In the genomic region with DNA sequence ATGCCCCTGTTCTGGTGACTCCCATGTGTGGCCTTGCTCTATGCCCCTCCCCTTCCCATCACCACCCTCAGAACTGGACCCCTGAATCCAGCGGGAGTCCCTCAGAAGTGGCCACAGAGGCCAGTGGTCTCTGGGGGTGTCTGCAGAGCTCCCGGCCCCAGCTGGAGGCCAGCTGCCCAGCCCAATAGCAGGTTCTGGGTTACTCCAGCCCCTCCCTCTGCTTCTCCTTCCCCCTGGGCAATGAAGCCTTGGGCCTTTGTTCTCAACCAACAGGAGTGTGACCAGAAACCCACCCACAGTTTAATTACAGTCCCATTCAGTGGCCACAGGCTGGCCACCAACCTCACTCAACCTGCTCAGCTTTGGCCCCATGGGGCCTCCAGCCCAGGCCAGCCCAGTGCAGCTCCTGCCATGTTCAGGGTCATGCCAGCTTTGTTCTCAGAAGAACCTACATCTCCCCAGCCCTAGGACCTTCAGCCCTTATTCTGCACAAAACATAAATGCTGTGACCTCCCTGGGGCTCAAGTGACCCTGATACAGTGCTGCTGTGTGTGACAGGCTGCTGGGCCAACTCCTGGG, we compare ENCODE assay signal across 17 mouse cellular contexts. TPM values are rescaled to one million over a fixed set of nuclear protein-coding genes. Genes with fewer than 3 reads are reported as not detected.
DNase-seq lines count a peak whose midpoint lies in the region; ATAC-seq and TF ChIP-seq lines count a peak whose summit lies in the region.
"Had no signal": no experiment of that assay in that cellular context is flagged by ENCODE, and none has a peak within 500 bp of the region (broad histone marks: within the 10 kb centered on the region; RNA-seq: fewer than 3 reads in every experiment).

No protein-coding gene starts in this region.

- H3K27me3 ChIP-seq in heart, embryonic 11.5 days (ENCODE audit: control insufficient read depth, insufficient read depth, low read length), result peaks cover 4% of the 10 kb centered on the region; the same call in 1 of the 2 replicates
- H3K27me3 ChIP-seq in kidney, adult 2 months (replicated peaks; ENCODE audit: control insufficient read depth, insufficient read depth, low read length), result no peaks in the 10 kb centered on the region
- H3K27me3 ChIP-seq in midbrain, embryonic 13.5 days, result peaks cover 69% of the 10 kb centered on the region
- H3K27me3 ChIP-seq in midbrain, embryonic 14.5 days (ENCODE audit: control insufficient read depth, insufficient read depth, low read length), result peaks cover 7% of the 10 kb centered on the region; the same call in 1 of the 2 replicates
- H3K27me3 ChIP-seq in liver, postnatal 0 days (ENCODE audit: insufficient read depth, low read length), result no peaks in the 10 kb centered on the region

- DNase-seq in heart, adult 8-10 months (ENCODE audit: low spot score), result no peak
- no peak for DNase-seq in kidney, adult 2 months
- no peak for DNase-seq in kidney, adult 11 months
- no peak for DNase-seq in midbrain, embryonic 14.5 days
- DNase-seq in liver, postnatal 0 days, result peak; percentile 13
- DNase-seq in urinary bladder, adult 2 months (ENCODE audit: low spot score), result no peak
- DNase-seq: adrenal gland, postnatal 25 days; cerebellum, postnatal 25 days; kidney, postnatal 36 days; lung, adult 18-20 months; thymus, postnatal 14 days had no signal

- no peaks in the 10 kb centered on the region for H3K9me3 ChIP-seq in heart, embryonic 11.5 days (replicated peaks; ENCODE audit: control insufficient read depth, low read length)
- H3K9me3 ChIP-seq in midbrain, embryonic 13.5 days, result 0 out of 2 replicates have a peak, but pooled peaks cover 3% of the 10 kb centered on the region
- no peaks in the 10 kb centered on the region for H3K9me3 ChIP-seq in midbrain, embryonic 14.5 days (ENCODE audit: control insufficient read depth, low read length)
- peaks cover 4% of the 10 kb centered on the region; the same call in 1 of the 2 replicates for H3K9me3 ChIP-seq in liver, postnatal 0 days (ENCODE audit: low read length)
- H3K9me3 ChIP-seq: embryonic facial prominence, embryonic 13.5 days; G1E; hindbrain, embryonic 15.5 days had no signal

- no peak overlapping the region for H3K4me3 ChIP-seq in heart, embryonic 11.5 days (ENCODE audit: low read depth, low read length)
- no peak overlapping the region for H3K4me3 ChIP-seq in kidney, adult 2 months (ENCODE audit: insufficient read depth, low read depth, low read length)
- no peak overlapping the region for H3K4me3 ChIP-seq in midbrain, embryonic 13.5 days (replicated peaks)
- no peak overlapping the region for H3K4me3 ChIP-seq in midbrain, embryonic 14.5 days (replicated peaks; ENCODE audit: low read depth, low read length)
- no peak overlapping the region for H3K4me3 ChIP-seq in liver, postnatal 0 days (ENCODE audit: low read depth, low read length)
- H3K4me3 ChIP-seq: embryonic facial prominence, embryonic 13.5 days; hindbrain, embryonic 15.5 days; myocyte had no signal

- no peak for TF ChIP-seq POLR2A in kidney, adult 2 months (IDR thresholded peaks at IDR 0.05; ENCODE audit: low read depth, low read length)

- ATAC-seq in heart, embryonic 11.5 days (replicated peaks; ENCODE audit: insufficient number of reproducible peaks, low FRiP score, low TSS enrichment), result peak; percentile 20; the same call in 1 of the 2 replicates
- 0 out of 2 replicates have a peak, but pooled peaks have one; percentile 12 for ATAC-seq in midbrain, embryonic 13.5 days
- ATAC-seq in midbrain, embryonic 14.5 days (ENCODE audit: low FRiP score, low TSS enrichment), result no peak
- no peak for ATAC-seq in liver, postnatal 0 days

- no peaks in the 10 kb centered on the region for H3K36me3 ChIP-seq in heart, embryonic 11.5 days (ENCODE audit: control insufficient read depth, insufficient read depth, low read length)
- no peaks in the 10 kb centered on the region for H3K36me3 ChIP-seq in kidney, adult 2 months (ENCODE audit: control insufficient read depth, insufficient read depth, low read length)
- no peaks in the 10 kb centered on the region for H3K36me3 ChIP-seq in midbrain, embryonic 13.5 days
- no peaks in the 10 kb centered on the region for H3K36me3 ChIP-seq in midbrain, embryonic 14.5 days (ENCODE audit: control insufficient read depth, insufficient read depth, low read length)
- no peaks in the 10 kb centered on the region for H3K36me3 ChIP-seq in liver, postnatal 0 days (replicated peaks; ENCODE audit: insufficient read depth, low read length)
- H3K36me3 ChIP-seq: embryonic facial prominence, embryonic 13.5 days; G1E; hindbrain, embryonic 15.5 days had no signal

- no peak for TF ChIP-seq CTCF in kidney, adult 2 months (conservative IDR thresholded peaks at IDR 0.05; ENCODE audit: insufficient read depth, insufficient read length, low read depth, low read length)
- TF ChIP-seq CTCF in liver, postnatal 0 days (IDR thresholded peaks at IDR 0.05; ENCODE audit: low read depth), result no peak

- no peak overlapping the region for H3K27ac ChIP-seq in heart, embryonic 11.5 days (ENCODE audit: low read depth, low read length)
- peak overlapping the region; percentile 42; the same call in 1 of the 2 replicates for H3K27ac ChIP-seq in kidney, adult 2 months (ENCODE audit: insufficient read depth, low read depth, low read length)
- H3K27ac ChIP-seq in midbrain, embryonic 13.5 days, result no peak overlapping the region
- H3K27ac ChIP-seq in midbrain, embryonic 14.5 days (replicated peaks; ENCODE audit: low read depth, low read length), result no peak overlapping the region
- H3K27ac ChIP-seq in liver, postnatal 0 days (ENCODE audit: low read depth), result no peak overlapping the region
- H3K27ac ChIP-seq: embryonic facial prominence, embryonic 13.5 days; hindbrain, embryonic 15.5 days had no signal

- H3K4me1 ChIP-seq in heart, embryonic 11.5 days (ENCODE audit: control insufficient read depth, insufficient read depth, low read length), result peaks cover 6% of the 10 kb centered on the region; the same call in 1 of the 2 replicates
- no peaks in the 10 kb centered on the region; the same call in 1 of the 2 replicates for H3K4me1 ChIP-seq in kidney, adult 2 months (ENCODE audit: control insufficient read depth, insufficient read depth, low read length)
- peaks cover 18% of the 10 kb centered on the region for H3K4me1 ChIP-seq in midbrain, embryonic 13.5 days (replicated peaks)
- 0 out of 2 replicates have a peak, but pooled peaks cover 7% of the 10 kb centered on the region for H3K4me1 ChIP-seq in midbrain, embryonic 14.5 days (ENCODE audit: control insufficient read depth, insufficient read depth, low read length)
- peaks cover 3% of the 10 kb centered on the region; the same call in 1 of the 2 replicates for H3K4me1 ChIP-seq in liver, postnatal 0 days (ENCODE audit: insufficient read depth)
- H3K4me1 ChIP-seq: embryonic facial prominence, embryonic 13.5 days had no signal

- no peak for TF ChIP-seq EP300 in liver, postnatal 0 days (IDR thresholded peaks at IDR 0.05; ENCODE audit: low read depth)

- WGBS in heart, embryonic 11.5 days (ENCODE audit: insufficient replicate concordance), result 63% methylated on average over 2 of the region's 2 CpGs
- whole genome bisulfite sequencing in kidney, adult 2 months, result 88% methylated on average over 2 of the region's 2 CpGs
- 38% methylated on average over 2 of the region's 2 CpGs for WGBS in midbrain, embryonic 13.5 days
- WGBS in midbrain, embryonic 14.5 days, result 20% methylated on average over 2 of the region's 2 CpGs
- 83% methylated on average over 2 of the region's 2 CpGs for WGBS in liver, postnatal 0 days (ENCODE audit: insufficient replicate concordance)

- no peak overlapping the region for H3K9ac ChIP-seq in heart, embryonic 11.5 days (ENCODE audit: low read depth, low read length)
- no peak overlapping the region for H3K9ac ChIP-seq in midbrain, embryonic 13.5 days (replicated peaks)
- no peak overlapping the region for H3K9ac ChIP-seq in midbrain, embryonic 14.5 days (replicated peaks; ENCODE audit: low read length)
- H3K9ac ChIP-seq in liver, postnatal 0 days (replicated peaks), result no peak overlapping the region
- H3K9ac ChIP-seq: embryonic facial prominence, embryonic 13.5 days; hindbrain, embryonic 15.5 days had no signal

- no peak overlapping the region for H3K4me2 ChIP-seq in heart, embryonic 11.5 days
- no peak overlapping the region for H3K4me2 ChIP-seq in midbrain, embryonic 13.5 days (replicated peaks)
- H3K4me2 ChIP-seq in midbrain, embryonic 14.5 days (ENCODE audit: low read length), result no peak overlapping the region
- no peak overlapping the region for H3K4me2 ChIP-seq in liver, postnatal 0 days (ENCODE audit: low read depth, low read length)
- H3K4me2 ChIP-seq: embryonic facial prominence, embryonic 13.5 days; hindbrain, embryonic 15.5 days had no signal

RNA-seq across cellular contexts. Expression of a gene that starts 13.1 kb away (rescaled TPM):
- 3.7 and 5.0 TPM in 2 replicates for polyA plus RNA-seq in heart, embryonic 11.5 days (2014; fragmentation: Nextera tagmentation; extraction: Ambion mirVana)
- 10 to 100 TPM; 12.1 to 18.7 (median 18.6) TPM for total RNA-seq in heart, adult 8-10 months (2022)
- polyA plus RNA-seq in kidney, adult 2 months (2012; rRNA removed), result 14.6 and 15.9 TPM in 2 replicates
- 5.4 and 5.9 TPM in 2 replicates for polyA plus RNA-seq in midbrain, embryonic 13.5 days (2015; fragmentation: Nextera tagmentation; extraction: Ambion mirVana)
- polyA plus RNA-seq in midbrain, embryonic 14.5 days (2014; fragmentation: Nextera tagmentation; extraction: Ambion mirVana), result 4.0 and 4.4 TPM in 2 replicates
- 1.8 and 1.9 TPM in 2 replicates for polyA plus RNA-seq in liver, postnatal 0 days (2015; fragmentation: Nextera tagmentation; extraction: Ambion mirVana)
- 5.5 and 6.4 TPM in 2 replicates for polyA plus RNA-seq in urinary bladder, adult 2 months (2012; rRNA removed)
- polyA plus RNA-seq: myocyte had no signal

RNA-seq across cellular contexts. Expression of a gene that starts 23.9 kb away (rescaled TPM):
- 6.9 and 8.7 TPM in 2 replicates for polyA plus RNA-seq in heart, embryonic 11.5 days (2014; fragmentation: Nextera tagmentation; extraction: Ambion mirVana)
- 10 to 100 TPM; 12.5 to 14.0 (median 13.6) TPM for total RNA-seq in heart, adult 8-10 months (2022)
- polyA plus RNA-seq in kidney, adult 2 months (2012; rRNA removed), result 24.0 and 27.4 TPM in 2 replicates
- 26.0 and 26.3 TPM in 2 replicates for polyA plus RNA-seq in midbrain, embryonic 13.5 days (2015; fragmentation: Nextera tagmentation; extraction: Ambion mirVana)
- 19.3 and 22.6 TPM in 2 replicates for polyA plus RNA-seq in midbrain, embryonic 14.5 days (2014; fragmentation: Nextera tagmentation; extraction: Ambion mirVana)
- 4.7 TPM in 2 replicates for polyA plus RNA-seq in liver, postnatal 0 days (2015; fragmentation: Nextera tagmentation; extraction: Ambion mirVana)
- polyA plus RNA-seq in urinary bladder, adult 2 months (2012; rRNA removed), result 15.9 and 17.9 TPM in 2 replicates

RNA-seq across cellular contexts. Expression of a gene that starts 38.6 kb away (rescaled TPM):
- 0.35 and 0.74 TPM in 2 replicates for polyA plus RNA-seq in heart, embryonic 11.5 days (2014; fragmentation: Nextera tagmentation; extraction: Ambion mirVana)
- 10 to 100 TPM in 1 of 4 experiments, 1 to 10 TPM in 3; 2.8 to 15.4 (median 5.2) TPM for total RNA-seq in heart, adult 8-10 months (2022)
- polyA plus RNA-seq in kidney, adult 2 months (2012; rRNA removed), result 2.0 and 2.2 TPM in 2 replicates
- polyA plus RNA-seq in midbrain, embryonic 13.5 days (2015; fragmentation: Nextera tagmentation; extraction: Ambion mirVana), result 4.0 and 4.3 TPM in 2 replicates
- polyA plus RNA-seq in midbrain, embryonic 14.5 days (2014; fragmentation: Nextera tagmentation; extraction: Ambion mirVana), result 5.0 and 8.4 TPM in 2 replicates
- polyA plus RNA-seq in liver, postnatal 0 days (2015; fragmentation: Nextera tagmentation; extraction: Ambion mirVana), result 0.35 and 0.36 TPM in 2 replicates
- 1.4 and 1.5 TPM in 2 replicates for polyA plus RNA-seq in urinary bladder, adult 2 months (2012; rRNA removed)
- total RNA-seq: G1E had no signal
- polyA plus RNA-seq: G1E had no signal

RNA-seq across cellular contexts. Expression of a gene that starts 41.4 kb away (rescaled TPM):
- not detected in 2 replicates for polyA plus RNA-seq in heart, embryonic 11.5 days (2014; fragmentation: Nextera tagmentation; extraction: Ambion mirVana)
- not detected for total RNA-seq in heart, adult 8-10 months (2022)
- 5.9 and 7.8 TPM in 2 replicates for polyA plus RNA-seq in kidney, adult 2 months (2012; rRNA removed)
- 15.1 and 15.5 TPM in 2 replicates for polyA plus RNA-seq in midbrain, embryonic 13.5 days (2015; fragmentation: Nextera tagmentation; extraction: Ambion mirVana)
- polyA plus RNA-seq in midbrain, embryonic 14.5 days (2014; fragmentation: Nextera tagmentation; extraction: Ambion mirVana), result 19.9 and 27.1 TPM in 2 replicates
- not detected in 2 replicates for polyA plus RNA-seq in liver, postnatal 0 days (2015; fragmentation: Nextera tagmentation; extraction: Ambion mirVana)
- 31.2 and 34.1 TPM in 2 replicates for polyA plus RNA-seq in urinary bladder, adult 2 months (2012; rRNA removed)
- polyA plus RNA-seq: G1E had no signal

Comparison
In these comparisons a context has a peak if more than half of its experiments do, and no peak if none do; other contexts are left out.
1. ATAC-seq: peak in heart, embryonic 11.5 days (single experiment) and midbrain, embryonic 13.5 days (single experiment); none in midbrain, embryonic 14.5 days (single experiment) and liver, postnatal 0 days (single experiment).